Mouse (Mus musculus) liver, embryonic 14.5 days (tissue): Measurements from ENCODE around the gene Omp.

Experiments
- CTCF ChIP-seq: IDR thresholded peaks from 2 replicates; pipeline ENCODE4 v1.5.1; 2016; ENCODE audit warnings: antibody characterized with exemption, low read depth, control low read depth
- EP300 ChIP-seq: IDR thresholded peaks from 2 replicates; pipeline ENCODE4 v1.6.1; 2016; ENCODE audit warnings: antibody characterized with exemption, low read depth

DNA sequence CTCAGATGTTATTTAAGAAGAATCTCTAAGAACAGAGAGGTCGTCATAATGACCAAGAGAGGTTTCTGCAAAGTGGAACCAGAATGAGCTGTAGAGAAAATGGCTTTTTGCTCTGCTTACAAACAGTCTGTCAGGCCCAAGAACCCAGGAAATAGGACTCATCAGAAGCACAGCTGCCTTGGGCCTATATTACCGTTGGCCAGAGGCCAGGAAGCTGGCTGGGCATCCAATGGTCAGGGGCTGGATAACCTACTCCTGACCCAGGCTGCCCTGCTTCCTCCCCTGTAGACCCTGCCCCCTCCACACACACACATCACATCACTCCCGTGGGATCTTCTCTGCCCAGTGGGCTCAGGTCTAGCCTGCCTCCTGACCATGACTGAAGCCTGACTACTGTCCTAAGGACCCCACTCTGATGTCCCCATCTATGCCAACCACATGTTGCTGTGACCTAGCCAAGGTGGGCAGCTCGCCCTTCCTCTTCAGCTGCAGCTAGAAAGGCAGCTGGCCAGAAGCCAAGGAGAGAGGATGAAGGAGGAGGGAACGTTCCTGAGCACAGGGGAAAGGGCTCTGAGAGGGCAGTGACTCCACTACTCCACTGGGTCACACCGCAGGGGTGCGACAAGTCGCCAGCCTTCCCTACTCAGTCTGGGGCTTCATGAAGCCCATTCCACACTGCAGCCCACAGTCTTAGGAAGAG, 14.9 kb upstream of the Omp start:
- TF ChIP-seq EP300: no peak
- TF ChIP-seq CTCF: no peak
